Mouse (Mus musculus): ENCODE results near the gene Rfc1. TPM values are rescaled to one million over a fixed set of nuclear protein-coding genes. Genes with fewer than 3 reads are reported as not detected.

Gene Rfc1
- total and polyA plus RNA-seq, 3 experiments, result 33.4 to 133 (median 111) TPM

GRCm38 (mm10) chr5:65242740-65243139, 92.7 kb downstream of the Rfc1 start:
- no peak for ATAC-seq (ENCODE audit: extremely low read depth, insufficient number of reproducible peaks, low FRiP score, poor library complexity, severe bottlenecking)

GRCm38 (mm10) chr5:65231289-65232003, 104.0 kb downstream of the Rfc1 start:
- H3K4me3 ChIP-seq (ENCODE audit: low read depth, low read length), result no peak overlapping the region
- no peaks in the 10 kb centered on the region for H3K36me3 ChIP-seq (replicated peaks)
- no peak for DNase-seq (ENCODE audit: low spot score)
- H3K4me1 ChIP-seq (ENCODE audit: insufficient read depth, low read depth, low read length), result no peaks in the 10 kb centered on the region
- H3K9me3 ChIP-seq (replicated peaks), result no peaks in the 10 kb centered on the region
- H3K27me3 ChIP-seq (ENCODE audit: insufficient read depth, low read length), result no peaks in the 10 kb centered on the region; the same call in 1 of the 2 replicates
- ATAC-seq (ENCODE audit: extremely low read depth, insufficient number of reproducible peaks, low FRiP score, poor library complexity, severe bottlenecking), result no peak
- TF ChIP-seq CTCF (IDR thresholded peaks at IDR 0.05; ENCODE audit: low read depth, low read length) (no peak), TAL1 (conservative IDR thresholded peaks at IDR 0.05; ENCODE audit: low read depth, low read length) (no peak), GATA1 (IDR thresholded peaks at IDR 0.05; ENCODE audit: borderline replicate concordance, low read length) (no peak), POLR2AphosphoS5 (IDR thresholded peaks at IDR 0.05; ENCODE audit: insufficient replicate concordance, low read depth, low read length) (no peak), GATA2 (IDR thresholded peaks at IDR 0.05; ENCODE audit: borderline replicate concordance, low read depth, low read length) (no peak)

More at GRCm38 (mm10) chr5:65242740-65243139, 92.7 kb downstream of the Rfc1 start:
- Histone ChIP-seq H3K27me3 (ENCODE audit: insufficient read depth, low read length) (peaks cover 6% of the 10 kb centered on the region; the same call in 1 of the 2 replicates), H3K4me1 (ENCODE audit: insufficient read depth, low read depth, low read length) (no peaks in the 10 kb centered on the region), H3K36me3 (replicated peaks) (no peaks in the 10 kb centered on the region), H3K4me3 (ENCODE audit: low read depth, low read length) (no peak overlapping the region), H3K9me3 (replicated peaks) (no peaks in the 10 kb centered on the region)
- no peak for DNase-seq (ENCODE audit: low spot score)
- no peak for TF ChIP-seq CTCF (IDR thresholded peaks at IDR 0.05; ENCODE audit: low read depth, low read length)
- TF ChIP-seq TAL1 (conservative IDR thresholded peaks at IDR 0.05; ENCODE audit: low read depth, low read length), result no peak
- no peak for TF ChIP-seq POLR2AphosphoS5 (IDR thresholded peaks at IDR 0.05; ENCODE audit: insufficient replicate concordance, low read depth, low read length)
- no peak for TF ChIP-seq GATA1 (IDR thresholded peaks at IDR 0.05; ENCODE audit: borderline replicate concordance, low read length)
- TF ChIP-seq GATA2 (IDR thresholded peaks at IDR 0.05; ENCODE audit: borderline replicate concordance, low read depth, low read length), result no peak

GRCm38 (mm10) chr5:65224056-65224455, 111.4 kb downstream of the Rfc1 start:
- Histone ChIP-seq H3K27me3 (ENCODE audit: insufficient read depth, low read length) (no peaks in the 10 kb centered on the region; the same call in 1 of the 2 replicates), H3K36me3 (replicated peaks) (no peaks in the 10 kb centered on the region), H3K4me1 (ENCODE audit: insufficient read depth, low read depth, low read length) (no peaks in the 10 kb centered on the region), H3K9me3 (replicated peaks) (no peaks in the 10 kb centered on the region), H3K4me3 (ENCODE audit: low read depth, low read length) (no peak overlapping the region)
- TF ChIP-seq CTCF (IDR thresholded peaks at IDR 0.05; ENCODE audit: low read depth, low read length) (no peak), GATA1 (IDR thresholded peaks at IDR 0.05; ENCODE audit: borderline replicate concordance, low read length) (no peak), GATA2 (IDR thresholded peaks at IDR 0.05; ENCODE audit: borderline replicate concordance, low read depth, low read length) (no peak), TAL1 (conservative IDR thresholded peaks at IDR 0.05; ENCODE audit: low read depth, low read length) (no peak), POLR2AphosphoS5 (IDR thresholded peaks at IDR 0.05; ENCODE audit: insufficient replicate concordance, low read depth, low read length) (no peak)
- DNase-seq (ENCODE audit: low spot score) (no peak), ATAC-seq (ENCODE audit: extremely low read depth, insufficient number of reproducible peaks, low FRiP score, poor library complexity, severe bottlenecking) (no peak)

GRCm38 (mm10) chr5:65221037-65221436, 114.4 kb downstream of the Rfc1 start:
- H3K9me3 ChIP-seq (replicated peaks), result no peaks in the 10 kb centered on the region
- no peaks in the 10 kb centered on the region for H3K4me1 ChIP-seq (ENCODE audit: insufficient read depth, low read depth, low read length)
- H3K36me3 ChIP-seq (replicated peaks), result no peaks in the 10 kb centered on the region
- no peaks in the 10 kb centered on the region for H3K27me3 ChIP-seq (ENCODE audit: insufficient read depth, low read length)
- no peak overlapping the region for H3K4me3 ChIP-seq (ENCODE audit: low read depth, low read length)
- no peak for TF ChIP-seq CTCF (IDR thresholded peaks at IDR 0.05; ENCODE audit: low read depth, low read length)
- TF ChIP-seq TAL1 (conservative IDR thresholded peaks at IDR 0.05; ENCODE audit: low read depth, low read length), result no peak
- TF ChIP-seq GATA2 (IDR thresholded peaks at IDR 0.05; ENCODE audit: borderline replicate concordance, low read depth, low read length), result no peak
- TF ChIP-seq POLR2AphosphoS5 (IDR thresholded peaks at IDR 0.05; ENCODE audit: insufficient replicate concordance, low read depth, low read length), result no peak
- TF ChIP-seq GATA1 (IDR thresholded peaks at IDR 0.05; ENCODE audit: borderline replicate concordance, low read length), result no peak
- DNase-seq (ENCODE audit: low spot score), result no peak
- no peak for ATAC-seq (ENCODE audit: extremely low read depth, insufficient number of reproducible peaks, low FRiP score, poor library complexity, severe bottlenecking)

GRCm38 (mm10) chr5:65217305-65218269, 117.9 kb downstream of the Rfc1 start:
- TF ChIP-seq POLR2AphosphoS5 (IDR thresholded peaks at IDR 0.05; ENCODE audit: insufficient replicate concordance, low read depth, low read length), result no peak
- TF ChIP-seq TAL1 (conservative IDR thresholded peaks at IDR 0.05; ENCODE audit: low read depth, low read length), result no peak
- TF ChIP-seq GATA1 (IDR thresholded peaks at IDR 0.05; ENCODE audit: borderline replicate concordance, low read length), result no peak
- no peak for TF ChIP-seq GATA2 (IDR thresholded peaks at IDR 0.05; ENCODE audit: borderline replicate concordance, low read depth, low read length)
- no peak for TF ChIP-seq CTCF (IDR thresholded peaks at IDR 0.05; ENCODE audit: low read depth, low read length)
- Histone ChIP-seq H3K27me3 (ENCODE audit: insufficient read depth, low read length) (no peaks in the 10 kb centered on the region; the same call in 1 of the 2 replicates), H3K36me3 (replicated peaks) (no peaks in the 10 kb centered on the region), H3K4me1 (ENCODE audit: insufficient read depth, low read depth, low read length) (no peaks in the 10 kb centered on the region), H3K4me3 (ENCODE audit: low read depth, low read length) (no peak overlapping the region), H3K9me3 (replicated peaks) (no peaks in the 10 kb centered on the region)
- DNase-seq (ENCODE audit: low spot score), result no peak
- no peak for ATAC-seq (ENCODE audit: extremely low read depth, insufficient number of reproducible peaks, low FRiP score, poor library complexity, severe bottlenecking)
